Mouse (Mus musculus) embryonic facial prominence, embryonic 13.5 days (tissue): ENCODE data around the gene Suclg2. TPM values are rescaled to one million over a fixed set of nuclear protein-coding genes. Genes with fewer than 3 reads are reported as not detected.

Source experiments
- ATAC-seq: fragments of 200-750 bp; cut with Nextera tagmentation; 2 replicates; pipeline ENCODE4 v1.8.0; 2017; ENCODE audit warnings: low read depth; ENCODE audit not compliant: insufficient number of reproducible peaks, insufficient read depth, low FRiP score, low TSS enrichment
- H3K27ac ChIP-seq: fragments of 300-500 bp; sonication (generic); 2 replicates; pipeline ENCODE4 v1.5.1; 2015; ENCODE audit warnings: moderate library complexity, mild to moderate bottlenecking, inconsistent platforms
- H3K27me3 ChIP-seq: fragments of 300-500 bp; sonication (generic); 2 replicates; pipeline ENCODE4 v1.6.1; 2015; ENCODE audit warnings: mild to moderate bottlenecking, inconsistent platforms
- H3K36me3 ChIP-seq: fragments of 300-500 bp; sonication (generic); 2 replicates; pipeline ENCODE4 v1.6.1; 2015; ENCODE audit warnings: mild to moderate bottlenecking, inconsistent platforms
- H3K4me1 ChIP-seq: fragments of 300-500 bp; sonication (generic); 2 replicates; pipeline ENCODE4 v1.6.1; 2015; ENCODE audit warnings: inconsistent platforms
- H3K4me2 ChIP-seq: fragments of 300-500 bp; sonication (generic); 2 replicates; pipeline ENCODE4 v1.6.1; 2015; ENCODE audit warnings: moderate library complexity, mild to moderate bottlenecking, inconsistent platforms
- H3K4me3 ChIP-seq: fragments of 300-500 bp; sonication (generic); 2 replicates; pipeline ENCODE4 v1.5.1; 2015; ENCODE audit warnings: mild to moderate bottlenecking, inconsistent platforms
- H3K9ac ChIP-seq: fragments of 300-500 bp; sonication (generic); 2 replicates; pipeline ENCODE4 v1.6.1; 2015; ENCODE audit warnings: mild to moderate bottlenecking, inconsistent platforms
- H3K9me3 ChIP-seq: fragments of 300-500 bp; sonication (generic); 2 replicates; pipeline ENCODE4 v1.6.1; 2016; ENCODE audit warnings: inconsistent platforms
- WGBS: fragments of 180-500 bp; shearing (Covaris S2); methylation state at CpG from one replicate; pipeline ENCODE4 v1.1.7; 2015; ENCODE audit warnings: mixed read lengths; 5-methylcytosine and 5-hydroxymethylcytosine counted together
- polyA plus RNA-seq: library from polyadenylated mRNA; unstranded; fragments of >200 nt; fragmentation: Nextera tagmentation; extraction: Ambion mirVana; gene quantifications from 2 replicates; pipeline ENCODE4 v1.2.1, GENCODE M21; 2015

The Suclg2 gene
- 48.9 and 52.3 TPM in 2 replicates for polyA plus RNA-seq

GRCm38 (mm10) chr6:95718031-95718968 lies at the start of gene Suclg2:
Gene Suclg2 (minus strand): TSS chr6:95718800.
- Histone ChIP-seq H3K4me2 (peak within 1 kb of the TSS; percentile 89), H3K9me3 (no peaks in the 10 kb centered on the region), H3K4me1 (peaks cover 16% of the 10 kb centered on the region), H3K27ac (peak within 1 kb of the TSS; percentile 81), H3K9ac (peak within 1 kb of the TSS; percentile 97), H3K36me3 (no peaks in the 10 kb centered on the region), H3K27me3 (no peaks in the 10 kb centered on the region), H3K4me3 (peak within 1 kb of the TSS; percentile 88)
- under 1% methylated on average over 48 of the region's 74 CpGs for WGBS
- peak; percentile 88 for ATAC-seq

- Histone ChIP-seq H3K27ac (no peak overlapping the region), H3K27me3 (no peaks in the 10 kb centered on the region), H3K9me3 (no peaks in the 10 kb centered on the region), H3K9ac (no peak overlapping the region), H3K4me2 (no peak overlapping the region), H3K4me3 (no peak overlapping the region), H3K36me3 (no peaks in the 10 kb centered on the region), H3K4me1 (no peaks in the 10 kb centered on the region)
- ATAC-seq = no peak
- 74% methylated on average over 4 of the region's 4 CpGs for WGBS
These were observed 48.0 kb upstream of the Suclg2 start for GRCm38 (mm10) chr6:95766566-95766965.

- Histone ChIP-seq H3K9ac (no peak overlapping the region), H3K27ac (no peak overlapping the region), H3K36me3 (no peaks in the 10 kb centered on the region), H3K27me3 (no peaks in the 10 kb centered on the region), H3K4me3 (no peak overlapping the region), H3K9me3 (no peaks in the 10 kb centered on the region), H3K4me2 (no peak overlapping the region), H3K4me1 (no peaks in the 10 kb centered on the region)
- no peak for ATAC-seq
- WGBS = 83% methylated on average over 10 of the region's 10 CpGs
These were observed 41.1 kb upstream of the Suclg2 start for GRCm38 (mm10) chr6:95759558-95760172.

- Histone ChIP-seq H3K4me1 (no peaks in the 10 kb centered on the region), H3K4me3 (no peak overlapping the region), H3K9ac (no peak overlapping the region), H3K4me2 (no peak overlapping the region), H3K27me3 (no peaks in the 10 kb centered on the region), H3K9me3 (no peaks in the 10 kb centered on the region), H3K27ac (no peak overlapping the region), H3K36me3 (no peaks in the 10 kb centered on the region)
- WGBS = 84% methylated on average over 4 of the region's 4 CpGs
- ATAC-seq = no peak
These were observed 23.8 kb upstream of the Suclg2 start for GRCm38 (mm10) chr6:95742378-95742777.

- H3K4me2 ChIP-seq = no peak overlapping the region
- H3K27me3 ChIP-seq = no peaks in the 10 kb centered on the region
- H3K36me3 ChIP-seq = no peaks in the 10 kb centered on the region
- no peak for ATAC-seq
- no peak overlapping the region for H3K4me3 ChIP-seq
- no peaks in the 10 kb centered on the region for H3K4me1 ChIP-seq
- WGBS = 39% methylated on average over 11 of the region's 11 CpGs
- no peak overlapping the region for H3K27ac ChIP-seq
- no peak overlapping the region for H3K9ac ChIP-seq
- no peaks in the 10 kb centered on the region for H3K9me3 ChIP-seq
These were observed 13.2 kb upstream of the Suclg2 start for GRCm38 (mm10) chr6:95731570-95732367.

- Histone ChIP-seq H3K9ac (no peak overlapping the region), H3K27ac (no peak overlapping the region), H3K36me3 (no peaks in the 10 kb centered on the region), H3K4me1 (no peaks in the 10 kb centered on the region), H3K27me3 (no peaks in the 10 kb centered on the region), H3K4me2 (no peak overlapping the region), H3K9me3 (no peaks in the 10 kb centered on the region), H3K4me3 (no peak overlapping the region)
- no peak for ATAC-seq
- WGBS = 80% methylated on average over 5 of the region's 5 CpGs
These were observed 10.8 kb upstream of the Suclg2 start for GRCm38 (mm10) chr6:95729399-95729798.

- no peak overlapping the region for H3K27ac ChIP-seq
- 68% methylated on average over 6 of the region's 6 CpGs for WGBS
- H3K36me3 ChIP-seq = no peaks in the 10 kb centered on the region
- ATAC-seq = no peak
- H3K9me3 ChIP-seq = no peaks in the 10 kb centered on the region
- no peaks in the 10 kb centered on the region for H3K27me3 ChIP-seq
- H3K9ac ChIP-seq = no peak overlapping the region
- H3K4me1 ChIP-seq = no peaks in the 10 kb centered on the region
- H3K4me2 ChIP-seq = no peak overlapping the region
- no peak overlapping the region for H3K4me3 ChIP-seq
These were observed 6.7 kb upstream of the Suclg2 start for GRCm38 (mm10) chr6:95725281-95725680.

GRCm38 (mm10) chr6:95723361-95723760 lies 4.8 kb upstream of the Suclg2 start:
- Histone ChIP-seq H3K9me3 (no peaks in the 10 kb centered on the region), H3K4me1 (peaks cover 4% of the 10 kb centered on the region), H3K4me2 (no peak overlapping the region), H3K36me3 (no peaks in the 10 kb centered on the region), H3K9ac (no peak overlapping the region), H3K4me3 (no peak overlapping the region), H3K27ac (no peak overlapping the region), H3K27me3 (no peaks in the 10 kb centered on the region)
- no peak for ATAC-seq
- 84% methylated on average over 6 of the region's 6 CpGs for WGBS

GRCm38 (mm10) chr6:95719791-95720190 lies 1.2 kb upstream of the Suclg2 start:
- Histone ChIP-seq H3K9me3 (no peaks in the 10 kb centered on the region), H3K27me3 (no peaks in the 10 kb centered on the region), H3K9ac (no peak overlapping the region), H3K4me1 (peaks cover 10% of the 10 kb centered on the region), H3K36me3 (no peaks in the 10 kb centered on the region), H3K27ac (no peak overlapping the region), H3K4me2 (no peak overlapping the region), H3K4me3 (no peak overlapping the region)
- no peak for ATAC-seq
- WGBS = 38% methylated on average over 3 of the region's 3 CpGs

GRCm38 (mm10) chr6:95718969-95719333 lies 351 bp upstream of the Suclg2 start:
- 0% methylated on average over 1 of the region's 1 CpGs for WGBS
- H3K9ac ChIP-seq = peak overlapping the region; percentile 97; the same call in 1 of the 2 replicates
- no peaks in the 10 kb centered on the region for H3K27me3 ChIP-seq
- peak; percentile 12; the same call in 1 of the 2 replicates for ATAC-seq
- peaks cover 11% of the 10 kb centered on the region for H3K4me1 ChIP-seq
- no peaks in the 10 kb centered on the region for H3K36me3 ChIP-seq
- H3K4me3 ChIP-seq = peak overlapping the region; percentile 88
- no peaks in the 10 kb centered on the region for H3K9me3 ChIP-seq
- no peak overlapping the region for H3K27ac ChIP-seq
- peak overlapping the region; percentile 89 for H3K4me2 ChIP-seq

GRCm38 (mm10) chr6:95717071-95717470 lies 1.5 kb downstream of the Suclg2 start:
- Histone ChIP-seq H3K4me3 (no peak overlapping the region), H3K9ac (no peak overlapping the region), H3K36me3 (no peaks in the 10 kb centered on the region), H3K27ac (no peak overlapping the region), H3K4me2 (no peak overlapping the region), H3K27me3 (no peaks in the 10 kb centered on the region), H3K4me1 (peaks cover 22% of the 10 kb centered on the region), H3K9me3 (no peaks in the 10 kb centered on the region)
- ATAC-seq = no peak
- 80% methylated on average over 3 of the region's 3 CpGs for WGBS
